Mouse (Mus musculus) kidney, adult 2 months (tissue): ENCODE measurements around the gene Pfkl. TPM values are rescaled to one million over a fixed set of nuclear protein-coding genes. Genes with fewer than 3 reads are reported as not detected.
"Not testable (repeated sequence)": the region's sequence is repeated elsewhere in the genome, so short reads cannot be mapped to it uniquely, and the experiment has no call there.

Experiments
- DNase-seq: peaks from one replicate; pipeline ENCODE4 v3.0.0; 2021
- H3K27ac ChIP-seq: fragments of 200-500 bp; 2 replicates; pipeline ENCODE4 v1.5.1; 2012; ENCODE audit warnings: low read depth, low read length, control low read depth, inconsistent platforms; ENCODE audit not compliant: insufficient read depth
- H3K27me3 ChIP-seq: fragments of 200-500 bp; replicated peaks from 2 replicates; pipeline ENCODE4 v1.6.1; 2012; ENCODE audit warnings: mild to moderate bottlenecking, moderate library complexity, low read length, inconsistent platforms; ENCODE audit not compliant: control insufficient read depth, insufficient read depth
- H3K36me3 ChIP-seq: fragments of 200-500 bp; 2 replicates; pipeline ENCODE4 v1.6.1; 2012; ENCODE audit warnings: mild to moderate bottlenecking, moderate library complexity, low read length, inconsistent platforms; ENCODE audit not compliant: control insufficient read depth, insufficient read depth
- H3K4me1 ChIP-seq: fragments of 200-500 bp; 2 replicates; pipeline ENCODE4 v1.6.1; 2011; ENCODE audit warnings: low read length; ENCODE audit not compliant: control insufficient read depth, insufficient read depth
- H3K4me3 ChIP-seq: fragments of 200-500 bp; 2 replicates; pipeline ENCODE4 v1.5.1; 2011; ENCODE audit warnings: mild to moderate bottlenecking, low read depth, low read length, control low read depth; ENCODE audit not compliant: insufficient read depth
- CTCF ChIP-seq: fragments of 200-500 bp; conservative IDR thresholded peaks from 2 replicates; pipeline ENCODE4 v1.5.1; 2011; ENCODE audit warnings: low read depth, mild to moderate bottlenecking, control low read depth, low read length, moderate library complexity, mixed read lengths; ENCODE audit not compliant: insufficient read depth, insufficient read length
- POLR2A ChIP-seq: fragments of 200-500 bp; IDR thresholded peaks from one replicate; pipeline ENCODE4 v1.6.1; 2011; ENCODE audit warnings: low read depth, low read length, control low read depth
- WGBS: fragments of 180-500 bp; shearing (Covaris S2); methylation state at CpG from one replicate; pipeline ENCODE4 v1.1.7; 2018; 5-methylcytosine and 5-hydroxymethylcytosine counted together
- polyA plus RNA-seq: library from polyadenylated mRNA; depleted of rRNA; stranded (reverse); fragments of >200 nt; gene quantifications from 2 replicates; pipeline ENCODE4 v1.2.3, GENCODE M21; 2012

The Pfkl gene
- polyA plus RNA-seq, 1 experiment = 107 TPM

DNA sequence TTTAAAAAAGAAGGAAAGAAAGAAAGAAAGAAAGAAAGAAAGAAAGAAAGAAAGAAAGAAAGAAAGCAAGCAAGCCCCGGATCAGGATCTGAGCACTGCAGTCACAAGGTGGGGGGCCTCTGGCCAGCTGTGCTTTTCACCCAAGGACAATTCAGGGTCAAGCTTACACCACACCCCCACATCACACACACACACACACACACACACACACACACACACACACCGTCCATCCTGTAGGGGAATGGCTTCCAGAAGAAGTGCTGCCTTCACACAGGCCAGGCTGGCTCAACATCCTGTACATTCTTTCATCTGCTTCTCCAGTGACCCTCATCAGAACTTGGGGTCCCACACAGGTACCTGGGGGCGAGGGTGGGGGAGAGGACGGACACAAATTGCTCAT, 9.4 kb upstream of the Pfkl start:
- DNase-seq = no peak
- H3K27ac ChIP-seq = no peak overlapping the region
- TF ChIP-seq POLR2A (no peak), CTCF (no peak)
- 80% methylated on average over 4 of the region's 4 CpGs for WGBS
- no peaks in the 10 kb centered on the region for H3K27me3 ChIP-seq
- no peaks in the 10 kb centered on the region for H3K4me1 ChIP-seq
- no peak overlapping the region for H3K4me3 ChIP-seq
- no peaks in the 10 kb centered on the region for H3K36me3 ChIP-seq

DNA sequence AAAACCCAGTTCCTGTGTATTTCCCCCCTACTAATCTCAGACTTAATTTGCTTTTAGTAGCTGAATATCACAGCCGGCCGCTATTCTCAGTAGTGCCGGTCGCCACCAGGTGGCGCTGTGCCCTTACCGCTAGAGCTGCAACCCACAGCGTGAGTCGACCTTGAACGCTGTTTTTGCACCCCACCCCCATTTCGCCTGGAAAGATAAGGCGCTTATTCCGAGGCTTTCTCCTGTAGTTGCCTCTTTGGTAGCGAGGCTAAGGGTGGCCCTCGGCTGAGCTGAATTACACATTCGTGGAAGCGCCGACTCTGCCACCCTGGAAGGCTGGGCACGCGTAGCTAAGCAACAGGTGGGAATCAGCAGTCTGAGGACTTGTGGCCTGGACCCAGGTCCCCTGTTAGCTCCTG, 8.9 kb upstream of the Pfkl start:
- H3K27ac ChIP-seq = peak overlapping the region; percentile 30; the same call in 1 of the 2 replicates
- TF ChIP-seq CTCF (peak; percentile 92), POLR2A (no peak)
- 16% methylated on average over 19 of the region's 19 CpGs for WGBS
- no peaks in the 10 kb centered on the region for H3K4me1 ChIP-seq
- H3K4me3 ChIP-seq = peak overlapping the region; percentile 28; the same call in 1 of the 2 replicates
- peak; percentile 80 for DNase-seq
- H3K27me3 ChIP-seq = no peaks in the 10 kb centered on the region
- no peaks in the 10 kb centered on the region for H3K36me3 ChIP-seq

DNA sequence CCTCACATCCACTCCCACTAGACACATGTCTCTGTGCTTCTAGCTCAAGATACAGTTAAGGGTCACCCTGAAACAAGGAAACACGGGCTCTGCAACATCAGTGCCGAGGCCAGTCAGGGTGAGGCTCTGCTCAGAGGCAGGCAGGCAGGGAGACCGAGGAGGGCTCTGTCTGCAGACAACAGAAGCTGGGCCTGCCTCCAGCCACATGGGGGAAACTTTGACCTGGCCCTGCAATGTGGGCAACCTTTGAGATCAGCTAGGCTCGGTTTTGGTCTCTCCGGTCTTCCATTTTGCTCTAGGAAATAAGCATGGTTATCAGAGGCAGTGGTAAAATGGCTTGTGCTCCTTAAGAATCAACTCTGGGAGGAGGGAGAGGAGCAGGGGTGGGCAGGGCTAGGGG, 6.5 kb upstream of the Pfkl start:
- Histone ChIP-seq H3K4me3 (no peak overlapping the region), H3K36me3 (no peaks in the 10 kb centered on the region), H3K27me3 (no peaks in the 10 kb centered on the region), H3K27ac (no peak overlapping the region), H3K4me1 (no peaks in the 10 kb centered on the region)
- 41% methylated on average over 5 of the region's 5 CpGs for WGBS
- DNase-seq = peak; percentile 67
- TF ChIP-seq CTCF (no peak), POLR2A (no peak)

DNA sequence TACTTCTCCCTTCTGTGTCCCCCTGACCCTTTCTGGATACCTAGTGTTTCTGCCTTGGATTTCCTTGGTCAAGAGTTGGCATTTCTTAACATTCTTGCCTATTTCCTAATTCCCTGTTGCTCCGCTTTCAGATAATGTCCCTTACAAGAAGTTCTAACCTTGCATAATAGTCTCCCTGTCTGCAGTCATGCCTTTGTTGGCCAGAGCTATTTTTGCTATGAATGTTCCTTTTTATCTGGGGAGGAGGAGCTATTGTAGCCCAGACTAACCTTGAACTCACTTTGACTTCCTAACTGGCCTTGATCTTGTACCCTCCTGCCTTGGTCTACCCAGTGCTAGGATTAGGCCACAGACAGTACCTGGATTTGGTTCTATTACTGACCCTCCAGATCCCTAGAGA, 5.6 kb upstream of the Pfkl start:
- Histone ChIP-seq H3K27me3 (no peaks in the 10 kb centered on the region), H3K4me1 (no peaks in the 10 kb centered on the region), H3K4me3 (no peak overlapping the region), H3K27ac (no peak overlapping the region), H3K36me3 (no peaks in the 10 kb centered on the region)
- DNase-seq = peak; percentile 19
- WGBS = 84% methylated on average over 1 of the region's 1 CpGs
- TF ChIP-seq POLR2A = no peak

DNA sequence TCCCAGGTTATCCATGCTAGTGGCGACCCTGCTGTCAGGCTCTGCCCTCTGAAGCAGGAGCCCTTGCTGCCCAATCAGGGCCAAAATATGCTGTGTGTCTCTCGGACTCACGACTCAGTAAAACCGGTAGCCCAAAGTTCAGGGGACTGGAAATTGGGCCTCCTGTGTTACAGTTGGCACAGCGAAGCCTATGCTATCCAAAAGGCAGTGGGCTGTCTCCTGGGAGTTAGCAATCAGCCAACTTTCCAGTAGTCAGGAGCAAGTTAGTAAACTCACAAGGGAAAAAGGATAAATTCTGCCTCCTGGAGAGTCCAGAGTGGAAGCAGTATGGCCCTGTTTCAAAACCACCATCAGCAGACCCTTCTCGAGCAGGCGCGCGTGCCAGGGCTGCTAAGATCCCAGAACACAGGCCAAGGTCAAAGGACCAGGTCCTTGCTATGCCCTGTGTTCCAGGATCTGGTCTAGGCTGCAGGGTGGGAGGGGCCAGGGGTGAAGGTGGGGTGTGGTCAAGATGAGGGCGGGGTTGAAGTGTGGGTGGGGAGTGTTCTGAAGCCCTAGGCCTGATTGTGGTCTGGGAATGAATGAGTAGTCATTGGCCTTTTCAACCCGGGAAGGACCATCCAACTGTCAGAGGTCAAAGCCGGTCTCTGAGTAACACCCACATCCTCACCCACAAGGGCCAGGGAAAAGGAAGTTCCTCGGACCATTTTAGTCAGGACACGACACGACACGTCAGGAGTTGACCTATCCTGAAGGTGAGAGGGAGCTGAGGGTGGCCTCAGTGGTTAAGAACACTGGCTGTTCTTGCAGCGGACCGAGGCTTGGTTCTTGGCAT, 3.0 kb upstream of the Pfkl start:
- no peak overlapping the region for H3K27ac ChIP-seq
- 86% methylated on average over 18 of the region's 18 CpGs for WGBS
- TF ChIP-seq CTCF = no peak
- no peak overlapping the region for H3K4me3 ChIP-seq
- no peaks in the 10 kb centered on the region for H3K36me3 ChIP-seq
- peak; percentile 23 for DNase-seq
- 0 out of 2 replicates have a peak, but pooled peaks cover 8% of the 10 kb centered on the region for H3K4me1 ChIP-seq
- no peaks in the 10 kb centered on the region for H3K27me3 ChIP-seq

DNA sequence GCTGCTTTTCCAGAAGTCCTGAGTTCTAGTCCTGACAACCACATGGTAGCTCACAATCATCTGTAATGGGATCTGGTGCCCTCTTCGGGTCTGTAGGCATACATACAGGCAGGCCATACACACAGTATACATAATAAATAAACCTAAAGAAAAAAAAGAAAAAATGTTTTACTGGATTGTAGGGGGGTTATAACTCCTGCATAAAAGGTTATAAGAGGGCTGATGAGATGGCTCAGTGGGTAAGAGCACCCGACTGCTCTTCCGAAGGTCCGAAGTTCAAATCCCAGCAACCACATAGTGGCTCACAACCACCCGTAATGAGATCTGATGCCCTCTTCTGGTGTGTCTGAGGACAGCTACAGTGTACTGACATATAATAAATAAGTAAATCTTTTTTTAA, 1.2 kb upstream of the Pfkl start:
- not testable (repeated sequence) for H3K4me3 ChIP-seq, DNase-seq, H3K36me3 ChIP-seq, H3K27ac ChIP-seq, H3K27me3 ChIP-seq
- 86% methylated on average over 5 of the region's 5 CpGs for WGBS
- H3K4me1 ChIP-seq = peaks cover 17% of the 10 kb centered on the region; the same call in 1 of the 2 replicates

DNA sequence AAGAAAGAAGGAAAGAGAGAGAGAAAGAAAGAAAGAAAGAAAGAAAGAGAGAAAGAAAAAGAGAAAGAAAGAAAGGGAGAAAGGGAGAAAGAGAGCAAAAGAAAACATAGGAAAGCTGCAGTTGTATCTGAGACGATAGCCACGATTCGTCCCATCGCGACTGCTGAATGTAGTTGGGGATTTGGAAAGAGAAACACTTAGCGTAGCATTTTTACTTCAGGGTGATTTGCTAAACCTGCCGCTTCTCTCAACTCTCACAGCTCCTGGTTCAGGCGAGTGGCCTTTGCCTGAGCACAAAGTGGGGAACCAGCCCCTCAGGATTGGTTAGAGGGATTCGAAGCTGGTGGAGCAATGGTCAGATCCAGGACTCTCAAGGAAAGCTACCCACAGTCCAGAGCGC, 452 bp upstream of the Pfkl start:
- Histone ChIP-seq H3K27me3 (no peaks in the 10 kb centered on the region), H3K27ac (no peak overlapping the region), H3K36me3 (no peaks in the 10 kb centered on the region), H3K4me1 (peaks cover 20% of the 10 kb centered on the region; the same call in 1 of the 2 replicates), H3K4me3 (no peak overlapping the region)
- WGBS = 18% methylated on average over 10 of the region's 10 CpGs
- TF ChIP-seq CTCF = no peak
- TF ChIP-seq POLR2A = no peak
- DNase-seq = peak; percentile 12
